ENCODE assay signal across 9 mouse cellular contexts in the genomic region with DNA sequence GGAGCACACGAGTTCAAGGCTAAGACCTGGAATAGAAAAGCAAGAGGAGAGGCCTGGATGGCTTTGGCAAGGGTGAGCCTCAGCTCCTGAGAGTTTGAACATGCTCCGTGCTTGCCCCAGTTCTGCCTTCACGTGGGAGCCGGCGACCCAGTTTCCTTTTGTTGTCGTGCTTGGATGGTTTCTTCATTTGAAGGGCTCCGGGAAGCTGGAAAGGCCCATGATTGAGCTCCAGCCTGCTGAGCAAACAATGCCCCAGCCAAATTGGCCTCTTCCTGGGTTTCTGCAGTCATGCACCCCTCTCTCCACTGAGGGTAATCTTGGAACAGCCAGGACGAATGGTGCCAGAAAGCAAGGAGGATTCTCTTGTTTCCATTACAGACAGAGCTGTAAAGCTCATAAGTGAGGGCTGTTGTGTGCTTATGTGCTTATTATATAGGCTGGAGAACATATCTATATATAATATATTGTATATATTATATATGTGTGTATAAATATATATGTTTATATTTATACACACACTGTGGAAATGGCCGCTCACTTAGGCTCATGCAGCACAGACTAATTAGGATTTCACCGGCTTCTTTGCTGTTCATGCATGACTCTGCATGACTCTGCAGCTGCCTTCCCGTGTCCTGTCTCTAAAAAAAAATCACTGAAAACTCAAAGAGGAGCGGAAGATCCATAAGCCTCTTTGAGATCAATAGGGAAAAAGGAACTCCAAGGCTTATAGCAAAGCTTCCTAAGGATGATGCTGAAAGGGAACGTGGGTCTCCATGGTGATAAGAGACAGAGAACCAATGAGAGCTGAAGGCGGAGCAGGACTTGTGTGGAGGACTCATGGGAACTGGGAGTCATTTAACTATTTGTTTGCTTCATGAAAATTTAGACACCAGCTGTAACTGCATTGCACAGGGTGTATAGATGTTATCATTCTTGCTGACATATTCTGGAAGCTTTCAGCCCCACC. TPM values are rescaled to one million over a fixed set of nuclear protein-coding genes. Genes with fewer than 3 reads are reported as not detected.
A peak's percentile ranks its signal among the peaks of the same experiment; 100 is the strongest.
DNase-seq lines count a peak whose midpoint lies in the region; ATAC-seq and TF ChIP-seq lines count a peak whose summit lies in the region.
"Had no signal": no experiment of that assay in that cellular context is flagged by ENCODE, and none has a peak within 500 bp of the region (broad histone marks: within the 10 kb centered on the region; RNA-seq: fewer than 3 reads in every experiment).

No protein-coding gene starts in this region.

- no peak overlapping the region for H3K27ac ChIP-seq in heart, embryonic 12.5 days (ENCODE audit: poor library complexity, severe bottlenecking)
- H3K27ac ChIP-seq in intestine, postnatal 0 days (ENCODE audit: low read depth, low read length), result no peak overlapping the region

- H3K9ac ChIP-seq in heart, embryonic 12.5 days, result no peak overlapping the region
- H3K9ac ChIP-seq in intestine, postnatal 0 days (ENCODE audit: low read depth, low read length), result no peak overlapping the region

- H3K9me3 ChIP-seq in heart, embryonic 12.5 days (replicated peaks), result no peaks in the 10 kb centered on the region
- H3K9me3 ChIP-seq in intestine, postnatal 0 days (ENCODE audit: control insufficient read depth), result no peaks in the 10 kb centered on the region

- no peak for TF ChIP-seq CTCF in intestine, postnatal 0 days (IDR thresholded peaks at IDR 0.05; ENCODE audit: low read depth)

- intact Hi-C loops in left cerebral cortex, postnatal 25 days (cut with DNase I), result loop anchor here (2.0 kb wide), 1 partner anchor 15 kb away; no protein-coding TSS in a partner anchor

- no peaks in the 10 kb centered on the region for H3K27me3 ChIP-seq in heart, embryonic 12.5 days (replicated peaks)
- no peaks in the 10 kb centered on the region for H3K27me3 ChIP-seq in intestine, postnatal 0 days (replicated peaks; ENCODE audit: control insufficient read depth, insufficient read depth, low read length)

- no peak overlapping the region for H3K4me2 ChIP-seq in heart, embryonic 12.5 days
- H3K4me2 ChIP-seq in intestine, postnatal 0 days (replicated peaks; ENCODE audit: low read depth), result no peak overlapping the region

- no peak overlapping the region for H3K4me3 ChIP-seq in heart, embryonic 12.5 days
- H3K4me3 ChIP-seq in intestine, postnatal 0 days (ENCODE audit: low read depth, low read length), result no peak overlapping the region

- peak; percentile 95 for DNase-seq in heart, adult 11 months
- DNase-seq in cerebellum, adult 18-20 months, result peak; percentile 82 to 86
- DNase-seq in gastrocnemius, postnatal 10 days, result peak; percentile 14
- DNase-seq in left cerebral cortex, postnatal 25 days (ENCODE audit: low spot score in 2 of 2), result peak; percentile 62 to 92
- peak; percentile 82 to 89 for DNase-seq in right cerebral cortex, postnatal 10 days (ENCODE audit: low spot score in 2 of 2)
- no peak for DNase-seq in embryo, embryonic 9.5 days (ENCODE audit: extremely low spot score)

- no peaks in the 10 kb centered on the region for H3K4me1 ChIP-seq in heart, embryonic 12.5 days (replicated peaks)
- H3K4me1 ChIP-seq in intestine, postnatal 0 days (replicated peaks; ENCODE audit: control insufficient read depth, insufficient read depth, low read length), result no peaks in the 10 kb centered on the region

- H3K36me3 ChIP-seq in heart, embryonic 12.5 days, result no peaks in the 10 kb centered on the region
- no peaks in the 10 kb centered on the region for H3K36me3 ChIP-seq in intestine, postnatal 0 days (ENCODE audit: control insufficient read depth, insufficient read depth)

- ATAC-seq in heart, embryonic 12.5 days (ENCODE audit: insufficient number of reproducible peaks, low FRiP score), result no peak
- ATAC-seq in intestine, postnatal 0 days, result no peak

- WGBS in heart, embryonic 12.5 days, result 68% methylated on average over 14 of the region's 14 CpGs
- 64% methylated on average over 14 of the region's 14 CpGs for WGBS in intestine, postnatal 0 days

RNA-seq across cellular contexts. Expression of a gene that starts 13.1 kb away (rescaled TPM):
- polyA plus RNA-seq in heart, embryonic 12.5 days (2016; fragmentation: Nextera tagmentation; extraction: Ambion mirVana), result 0.03 TPM in 1 of 2 replicates, not detected in the other
- total RNA-seq in gastrocnemius, postnatal 10 days (2021), result 1 to 10 TPM; 2.9 to 5.0 TPM
- total RNA-seq in left cerebral cortex, postnatal 25 days (2021), result 100 to 1,000 TPM; 140 to 147 TPM
- polyA plus RNA-seq in intestine, postnatal 0 days (2015; fragmentation: Nextera tagmentation; extraction: Ambion mirVana), result 0.05 and 0.07 TPM in 2 replicates
- total RNA-seq: hematopoietic stem cell, adult 5-6 weeks had no signal

Comparison
In these comparisons a context has a peak if more than half of its experiments do, and no peak if none do; other contexts are left out.
1. RNA of a gene that starts 13.1 kb away (total RNA-seq): 140 to 147 TPM in left cerebral cortex, postnatal 25 days; 2.9 to 5.0 TPM in gastrocnemius, postnatal 10 days; every median in the first group is over 10 times any median in the second.